Mouse (Mus musculus): ENCODE measurements around the gene Serpinb1c.
"Not testable (repeated sequence)": the region's sequence is repeated elsewhere in the genome, so short reads cannot be mapped to it uniquely, and the experiment has no call there.

Serpinb1c gene

GRCm38 (mm10) chr13:32866484-32866883, 31.5 kb downstream of the Serpinb1c start:
- peak; percentile 86 for DNase-seq (ENCODE audit: low spot score)

DNA sequence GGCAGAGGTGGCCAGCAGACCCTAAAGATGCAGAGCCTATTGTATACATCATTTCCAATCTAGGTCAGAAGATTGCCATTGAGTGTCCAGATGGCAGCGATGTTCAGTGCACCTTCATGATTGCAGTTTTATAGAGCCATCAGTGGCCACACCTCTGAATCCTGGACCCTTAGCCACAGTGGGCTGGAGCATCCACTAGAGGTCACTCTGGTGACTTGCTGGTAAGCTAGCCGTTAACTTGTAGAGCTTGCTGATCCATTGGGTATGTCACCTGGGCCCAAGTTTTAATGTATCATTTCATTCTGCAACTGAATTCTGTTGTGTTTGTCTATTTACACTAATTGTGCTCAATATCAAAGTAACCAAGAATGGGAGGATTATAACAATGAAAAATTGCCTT, 32.4 kb downstream of the Serpinb1c start:
- DNase-seq (ENCODE audit: low spot score), result peak; percentile 9

DNA sequence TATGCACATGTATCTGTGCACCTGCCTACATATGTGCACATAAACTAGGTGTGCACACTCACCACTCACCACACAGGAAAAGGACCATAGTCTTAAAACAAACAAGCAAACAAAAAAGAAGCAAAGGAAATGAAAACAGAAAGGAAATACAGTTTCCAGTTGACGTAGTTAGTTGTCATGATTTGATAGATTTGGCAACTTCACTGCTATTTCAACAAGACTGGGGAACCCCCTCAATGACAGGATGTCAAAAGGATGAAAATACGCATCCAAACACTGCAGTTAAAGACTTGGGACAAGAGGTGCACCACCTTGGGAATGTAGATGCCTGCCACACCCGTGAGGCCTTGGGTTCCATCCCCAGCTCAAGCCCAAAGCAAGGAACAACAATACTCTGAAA, 33.5 kb downstream of the Serpinb1c start:
- not testable (repeated sequence) for DNase-seq (ENCODE audit: low spot score)

DNA sequence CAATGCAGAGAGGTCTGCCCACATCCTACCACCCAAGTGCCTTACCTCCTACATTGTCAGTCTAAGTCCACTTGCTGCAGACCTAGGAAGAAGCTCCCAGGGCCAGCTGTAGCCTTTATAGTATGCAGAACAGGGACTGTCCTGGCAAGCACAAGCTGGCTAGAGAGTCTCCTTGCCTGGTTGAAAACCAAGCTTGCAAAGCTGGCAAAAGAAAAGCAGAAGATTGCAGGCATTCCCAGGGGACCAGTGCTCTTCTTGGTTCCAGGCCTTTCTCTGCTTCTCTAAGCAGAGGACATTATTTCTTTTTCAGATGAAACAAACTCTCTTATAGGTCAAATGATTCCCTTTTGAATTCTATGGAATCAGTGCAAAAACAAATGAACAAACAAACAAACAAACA, 34.6 kb downstream of the Serpinb1c start:
- no peak for DNase-seq (ENCODE audit: low spot score)

DNA sequence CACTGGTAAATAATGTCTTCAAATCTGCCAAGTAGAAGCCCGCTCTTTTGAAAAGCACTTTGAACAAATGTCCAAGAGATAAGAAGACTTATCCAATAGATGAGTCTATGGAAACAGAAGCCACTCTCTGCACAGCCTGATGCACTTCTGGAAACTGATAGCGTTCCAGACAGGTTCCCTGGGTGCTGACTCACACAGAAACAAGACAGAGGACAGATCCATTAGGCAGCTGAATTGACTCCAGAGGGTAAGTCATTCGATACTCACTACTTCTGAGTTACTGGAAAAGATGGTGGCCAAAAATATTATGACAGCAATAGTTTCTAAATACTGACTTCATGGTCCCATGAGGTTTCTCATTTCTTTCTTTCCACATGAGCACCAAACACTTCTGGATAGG, 37.2 kb downstream of the Serpinb1c start:
- DNase-seq (ENCODE audit: low spot score), result no peak

DNA sequence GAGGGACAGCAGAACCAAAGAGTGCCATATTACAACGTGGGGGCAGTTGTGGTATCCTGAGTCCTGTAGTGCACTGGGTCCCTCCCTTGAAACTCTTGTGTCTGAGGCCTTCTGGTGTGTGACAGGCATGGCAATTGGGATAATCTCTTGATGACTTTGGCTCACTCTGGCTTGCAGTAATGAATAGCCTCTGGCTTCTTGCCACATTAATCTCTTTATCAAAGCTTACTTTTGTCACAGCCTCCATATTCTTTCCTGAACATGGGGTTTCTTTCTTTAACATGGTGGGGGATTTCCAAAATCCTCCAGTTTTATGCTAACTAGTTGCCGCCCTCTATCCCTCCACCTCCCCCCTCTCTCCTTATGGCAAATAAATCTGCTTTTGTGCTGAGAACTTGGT, 44.9 kb downstream of the Serpinb1c start:
- DNase-seq (ENCODE audit: low spot score), result no peak

DNA sequence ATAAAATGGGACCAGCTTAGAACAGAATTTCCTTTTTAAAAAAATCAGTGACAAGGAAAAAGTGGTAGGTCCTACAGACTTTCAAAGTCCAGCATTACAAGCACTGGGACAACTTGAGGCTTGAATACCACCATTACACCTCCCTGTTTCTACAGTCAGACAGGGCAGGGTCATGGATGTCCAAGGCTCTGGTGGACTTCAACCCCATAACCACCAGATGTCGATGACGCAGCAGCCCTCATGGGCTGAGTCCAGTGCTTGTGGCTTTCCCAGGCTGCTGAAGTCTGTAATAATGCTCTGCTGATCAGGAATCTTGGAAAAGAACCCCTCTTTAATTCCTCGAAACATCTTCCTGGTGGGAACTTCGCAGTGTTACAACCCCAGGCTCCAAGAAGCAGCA, 45.5 kb downstream of the Serpinb1c start:
- no peak for DNase-seq (ENCODE audit: low spot score)

DNA sequence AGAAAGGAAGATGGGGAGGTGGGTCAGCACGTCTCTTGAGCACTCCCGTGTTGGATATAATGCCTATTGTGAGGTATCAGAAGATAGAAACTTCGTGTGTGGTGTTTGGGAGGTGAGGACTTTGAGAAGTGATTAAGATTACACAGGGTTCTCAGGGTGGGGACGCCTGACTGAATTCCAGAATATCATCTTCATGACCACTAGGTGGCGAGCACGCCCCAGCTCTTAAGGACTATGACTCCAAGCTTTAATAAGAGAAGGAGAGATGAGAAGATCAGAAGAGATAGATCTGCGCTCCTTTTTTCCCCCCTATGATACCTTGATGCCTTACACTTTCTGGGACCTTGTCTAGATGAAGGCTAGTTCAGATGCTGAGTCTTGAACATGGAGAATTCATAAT, 46.0 kb downstream of the Serpinb1c start:
- peak; percentile 79 for DNase-seq (ENCODE audit: low spot score)

DNA sequence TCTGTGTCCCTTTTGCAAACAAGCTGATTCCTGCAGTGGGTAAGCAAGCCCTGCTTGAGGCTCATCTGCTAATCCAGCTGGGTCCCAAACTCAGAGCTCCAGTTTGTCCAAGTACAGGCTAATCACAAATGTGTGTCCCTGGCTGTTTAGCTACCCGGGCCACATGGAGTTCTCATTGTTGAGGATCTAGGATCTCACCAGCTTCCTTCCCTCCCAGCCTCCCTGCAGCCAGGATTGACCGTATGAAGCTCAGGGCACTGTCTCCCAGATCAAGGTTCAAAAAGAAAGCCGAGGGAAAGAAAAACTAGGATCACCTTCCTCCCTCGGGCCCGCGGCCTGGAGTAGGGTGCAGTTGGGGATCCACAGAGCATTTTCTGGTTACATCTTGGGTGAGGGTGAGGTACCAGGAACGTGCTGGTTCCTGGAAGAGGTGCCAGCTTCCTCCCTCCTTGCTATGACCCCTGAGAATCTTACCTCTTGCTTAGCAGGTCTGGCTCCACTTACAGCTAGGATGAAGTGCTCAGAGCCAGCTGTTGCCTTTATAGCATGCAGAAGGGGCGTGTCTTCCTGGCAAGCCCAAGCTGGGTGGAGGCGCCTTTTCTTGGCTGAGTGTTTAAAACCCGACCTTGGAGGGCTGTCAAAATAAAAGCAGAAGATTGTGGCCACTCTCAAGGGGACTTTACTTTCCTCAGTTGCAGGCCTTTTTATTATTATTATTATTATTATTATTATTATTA, 47.2 kb downstream of the Serpinb1c start, which contains the start of gene Serpinb1a:
Gene Serpinb1a, minus strand, starts transcription at position 518 of the 737 bp plus-strand sequence.
- no peak for DNase-seq (ENCODE audit: low spot score)

- no peak for DNase-seq (ENCODE audit: low spot score)
Measured at GRCm38 (mm10) chr13:32850156-32850555, 47.9 kb downstream of the Serpinb1c start.

DNA sequence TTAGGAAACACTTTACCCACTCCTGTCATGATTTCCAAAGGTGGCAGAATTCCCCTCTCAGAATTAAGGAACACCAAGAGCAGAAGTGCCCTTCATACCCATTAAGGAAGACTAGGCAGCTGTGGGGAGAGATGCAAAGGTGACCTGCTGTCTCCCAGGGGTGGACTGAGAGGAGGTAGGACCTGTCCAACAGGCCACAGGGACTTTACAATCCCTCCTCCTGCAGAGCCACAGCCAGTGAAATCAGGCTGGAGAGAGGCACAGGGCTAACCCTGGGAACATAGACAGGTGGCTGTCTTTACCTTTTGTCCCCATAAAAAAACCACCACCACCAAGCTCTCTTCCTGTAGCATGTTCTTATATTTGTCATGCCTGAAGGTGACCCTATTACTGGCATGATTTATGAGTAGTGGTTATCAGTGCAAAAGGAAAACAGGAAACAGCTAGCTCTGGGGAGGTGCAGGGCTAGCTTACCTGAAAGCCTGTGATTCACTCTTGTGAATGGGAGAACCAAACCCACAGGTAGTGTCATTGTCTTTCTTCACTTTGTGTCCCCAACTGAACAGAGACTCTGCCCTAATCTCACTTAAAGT, 48.4 kb downstream of the Serpinb1c start:
- no peak for DNase-seq (ENCODE audit: low spot score)

DNA sequence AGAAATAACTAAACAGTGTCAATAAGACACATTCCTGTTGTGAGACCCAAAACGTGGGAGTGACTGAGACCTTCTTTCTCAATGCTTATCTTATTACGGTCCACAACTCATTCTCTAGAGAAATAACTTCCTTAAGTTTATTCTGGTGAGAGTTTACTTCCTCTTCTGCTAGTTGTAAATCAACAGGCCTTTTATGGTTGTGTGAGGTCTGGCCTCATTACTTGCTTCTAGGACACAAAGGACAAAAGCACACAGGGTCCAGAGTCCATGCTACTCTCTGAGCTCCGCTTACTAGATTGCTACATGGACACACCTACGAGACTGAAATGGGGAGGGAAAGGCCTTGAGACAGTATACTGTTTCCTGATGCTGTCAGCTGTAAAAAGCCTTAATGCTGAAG, 48.9 kb downstream of the Serpinb1c start:
- no peak for DNase-seq (ENCODE audit: low spot score)

GRCm38 (mm10) chr13:32846221-32846620, 51.8 kb downstream of the Serpinb1c start:
- DNase-seq (ENCODE audit: low spot score), result no peak

DNA sequence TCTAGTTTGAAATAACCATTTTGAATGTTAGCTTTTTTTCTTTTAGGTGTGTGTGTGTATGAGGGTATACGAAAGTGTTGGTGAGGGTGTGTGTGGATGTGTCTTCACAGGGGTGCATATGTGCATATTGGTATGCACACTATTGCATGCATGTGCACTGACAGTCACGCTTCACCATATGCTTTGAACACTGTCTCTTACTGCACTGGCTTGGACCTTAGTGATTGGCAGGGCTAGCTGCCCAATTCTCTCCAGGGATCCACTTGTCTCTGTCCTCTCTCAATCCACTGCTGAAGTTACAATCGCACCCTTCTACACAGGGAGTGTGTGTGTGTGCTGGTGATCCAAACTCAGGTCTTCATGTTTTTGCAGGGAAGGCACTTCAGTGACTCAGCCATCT, 56.7 kb downstream of the Serpinb1c start:
- DNase-seq (ENCODE audit: low spot score), result no peak

GRCm38 (mm10) chr13:32839314-32839713, 58.7 kb downstream of the Serpinb1c start:
- DNase-seq (ENCODE audit: low spot score), result no peak

DNA sequence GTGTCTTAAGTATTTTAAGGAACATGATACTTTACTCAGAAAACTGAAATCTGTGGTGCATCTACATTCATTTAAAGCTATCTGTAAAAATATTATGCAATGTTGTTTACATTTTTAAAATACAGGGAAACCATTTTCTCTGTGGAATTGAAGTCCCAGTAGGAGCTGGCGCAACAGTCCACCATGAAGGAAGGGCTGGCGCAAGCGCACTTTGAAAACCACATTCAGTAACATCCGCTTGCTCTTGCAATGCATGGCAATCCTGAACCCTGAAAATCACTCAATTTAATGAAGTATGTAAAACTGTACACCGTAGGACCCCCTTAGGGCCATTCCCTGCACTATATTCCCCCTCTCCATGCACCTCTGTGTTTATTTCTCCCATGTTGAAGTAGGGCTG, 63.5 kb downstream of the Serpinb1c start:
- no peak for DNase-seq (ENCODE audit: low spot score)

DNA sequence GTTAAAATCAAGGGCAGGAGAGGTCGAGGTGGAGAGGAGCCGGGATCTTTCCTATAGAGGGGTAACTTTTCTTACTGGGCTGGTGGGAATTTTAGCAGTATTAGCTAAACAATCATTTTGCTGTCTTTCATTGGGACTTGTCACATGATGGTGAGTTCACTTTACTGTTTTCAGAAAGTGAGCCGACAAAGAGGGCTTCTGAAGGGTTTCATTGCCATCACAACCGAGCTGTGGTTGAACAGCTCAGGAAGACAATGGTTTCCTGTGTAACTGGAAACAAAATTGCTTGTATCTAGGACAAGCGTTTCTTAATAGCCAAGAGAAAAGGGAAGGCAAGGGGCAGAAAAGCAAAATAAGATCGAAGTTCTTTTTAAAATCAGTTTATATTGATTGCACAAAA, 64.8 kb downstream of the Serpinb1c start:
- no peak for DNase-seq (ENCODE audit: low spot score)

DNA sequence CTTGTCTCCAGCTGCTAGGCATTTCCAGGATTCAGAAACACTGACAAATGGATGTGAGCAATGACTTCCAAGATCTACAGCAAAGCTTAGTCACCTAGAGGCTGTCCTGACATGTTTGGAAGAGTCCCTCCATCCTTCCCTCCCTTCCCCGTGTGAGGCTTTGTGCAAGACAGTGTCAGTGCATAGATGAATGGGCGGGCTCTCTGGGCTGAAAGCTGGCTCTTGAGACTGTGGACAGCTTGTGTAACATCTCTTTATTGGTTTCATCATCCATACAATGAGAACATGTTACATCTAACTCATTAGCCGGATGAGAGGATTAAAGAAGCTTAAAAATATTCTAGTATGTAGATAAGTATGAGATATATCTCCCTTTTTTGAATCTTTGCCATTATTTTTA, 65.2 kb downstream of the Serpinb1c start:
- DNase-seq (ENCODE audit: low spot score), result no peak

DNA sequence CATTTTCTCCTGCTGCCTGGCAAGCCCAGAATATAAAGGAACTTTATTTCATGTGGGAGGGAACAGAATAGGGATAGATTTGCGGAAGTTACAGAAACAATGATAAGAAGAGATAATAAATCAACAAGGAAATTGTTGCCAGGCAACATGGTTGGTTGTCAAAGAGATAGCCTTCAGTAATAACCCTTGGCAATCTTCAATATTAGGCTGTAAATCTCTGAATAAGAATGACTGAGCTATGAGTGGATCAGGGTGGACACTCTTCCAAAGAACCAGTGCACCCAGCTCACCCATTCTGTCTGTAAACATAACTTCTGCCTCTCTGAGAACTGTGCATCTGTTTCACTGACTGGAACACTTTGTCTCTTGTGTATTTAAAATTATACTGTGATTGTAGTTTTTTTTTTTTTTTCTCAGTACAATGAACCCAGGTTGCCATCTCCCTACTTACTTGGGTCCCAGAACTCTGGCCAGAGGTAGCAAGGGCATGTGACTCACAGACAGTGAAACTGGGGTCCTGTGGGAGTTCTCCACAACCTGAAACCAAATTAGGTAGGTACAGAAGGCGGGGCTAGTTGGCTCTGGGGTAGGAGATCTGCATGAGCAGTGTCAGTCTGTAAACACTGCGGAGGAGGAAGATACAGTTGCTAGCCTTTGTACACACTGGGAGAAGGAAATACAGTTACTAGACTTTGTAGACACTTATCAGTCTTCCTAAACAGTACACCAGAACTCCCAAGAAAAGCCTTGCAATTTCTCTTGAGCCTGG, 66.3 kb downstream of the Serpinb1c start:
- DNase-seq (ENCODE audit: low spot score), result no peak

Data from embryo, embryonic 10.5 days (tissue).